Mouse (Mus musculus): Measurements from ENCODE around the gene Tex21. TPM values are rescaled to one million over a fixed set of nuclear protein-coding genes. Genes with fewer than 3 reads are reported as not detected.
A peak's percentile ranks its signal among the peaks of the same experiment; 100 is the strongest.
"Not testable (repeated sequence)": the region's sequence is repeated elsewhere in the genome, so short reads cannot be mapped to it uniquely, and the experiment has no call there.

Tex21 gene
- total RNA-seq, 2 experiments from 2014 or later, result not detected

- DNase-seq, result no peak
- intact Hi-C loops (cut with DNase I), result no loop called here
Measured at GRCm38 (mm10) chr12:76262918-76263317, 16.4 kb upstream of the Tex21 start.

- DNase-seq, result no peak
- intact Hi-C loops (cut with DNase I), result no loop called here
Measured at GRCm38 (mm10) chr12:76261556-76261955, 15.0 kb upstream of the Tex21 start.

- intact Hi-C loops (cut with DNase I), result no loop called here
- DNase-seq, result no peak
Measured at GRCm38 (mm10) chr12:76260673-76261072, 14.1 kb upstream of the Tex21 start.

GRCm38 (mm10) chr12:76256114-76256843, 9.7 kb upstream of the Tex21 start:
- no peak for DNase-seq
- intact Hi-C loops (cut with DNase I), result no loop called here

GRCm38 (mm10) chr12:76255499-76255875, 8.9 kb upstream of the Tex21 start:
- intact Hi-C loops (cut with DNase I), result no loop called here
- no peak for DNase-seq

GRCm38 (mm10) chr12:76254725-76255498, 8.4 kb upstream of the Tex21 start, which contains the start of gene Mthfd1:
Mthfd1 (plus strand) TSS chr12:76255298.
- intact Hi-C loops (cut with DNase I), result no loop called here
- peak; percentile 92 for DNase-seq

GRCm38 (mm10) chr12:76253991-76254390, 7.4 kb upstream of the Tex21 start:
- intact Hi-C loops (cut with DNase I), result no loop called here
- no peak for DNase-seq

GRCm38 (mm10) chr12:76253591-76253990, 7.0 kb upstream of the Tex21 start:
- DNase-seq, result no peak
- intact Hi-C loops (cut with DNase I), result no loop called here

- intact Hi-C loops (cut with DNase I), result no loop called here
- no peak for DNase-seq
Measured at GRCm38 (mm10) chr12:76253090-76253489, 6.5 kb upstream of the Tex21 start.

DNA sequence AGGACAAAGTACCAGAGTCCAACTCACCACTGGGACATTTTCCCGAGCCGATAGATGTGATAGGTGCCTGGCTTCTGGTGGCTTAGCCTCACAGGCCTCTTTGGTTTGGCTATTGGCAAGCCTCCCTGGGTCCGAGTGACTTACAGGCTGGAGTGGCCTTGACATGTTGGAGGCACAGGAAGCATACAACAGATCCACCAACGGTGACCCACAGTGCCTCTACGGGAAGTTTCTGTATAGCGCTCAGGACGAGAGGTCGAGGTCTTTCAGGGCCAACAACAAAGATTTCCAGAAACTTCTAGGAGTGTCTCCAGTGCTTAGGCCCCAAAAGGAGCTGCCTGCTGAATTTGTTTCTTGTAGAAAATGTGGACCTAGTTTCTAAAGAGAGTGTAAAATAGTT, 1.6 kb downstream of the Tex21 start:
- DNase-seq, result no peak
- intact Hi-C loops (cut with DNase I), result no loop called here

- intact Hi-C loops (cut with DNase I), result no loop called here
- DNase-seq, result no peak
Measured at GRCm38 (mm10) chr12:76241833-76242232, 4.7 kb downstream of the Tex21 start.

- intact Hi-C loops (cut with DNase I), result no loop called here
- DNase-seq, result no peak
Measured at GRCm38 (mm10) chr12:76241084-76241483, 5.5 kb downstream of the Tex21 start.

GRCm38 (mm10) chr12:76240670-76241069, 5.9 kb downstream of the Tex21 start:
- intact Hi-C loops (cut with DNase I), result no loop called here
- no peak for DNase-seq

GRCm38 (mm10) chr12:76239839-76240571, 6.5 kb downstream of the Tex21 start:
- DNase-seq, result no peak
- intact Hi-C loops (cut with DNase I), result no loop called here

GRCm38 (mm10) chr12:76239145-76239838, 7.3 kb downstream of the Tex21 start:
- intact Hi-C loops (cut with DNase I), result no loop called here
- no peak for DNase-seq

- intact Hi-C loops (cut with DNase I), result no loop called here
Measured at GRCm38 (mm10) chr12:76235253-76235652, 11.3 kb downstream of the Tex21 start.

DNA sequence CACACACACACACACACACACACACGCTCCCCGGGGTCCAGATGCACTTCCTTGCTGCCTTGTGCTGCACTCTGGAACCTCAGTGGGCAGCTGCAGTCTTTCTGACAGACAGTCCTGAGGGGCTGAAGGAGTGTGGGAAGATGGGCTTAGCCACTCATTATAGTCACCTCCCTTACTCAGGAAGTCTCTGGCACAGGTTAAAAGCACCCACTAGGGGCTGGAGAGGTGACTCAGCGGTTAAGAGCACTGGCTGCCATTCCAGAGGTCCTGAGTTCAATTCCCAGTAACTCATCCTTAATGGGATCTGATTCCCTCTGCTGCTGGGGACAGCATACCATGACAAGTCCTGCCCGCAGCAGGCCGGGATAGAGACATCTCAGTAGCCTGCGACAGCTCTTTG, 15.9 kb downstream of the Tex21 start:
- intact Hi-C loops (cut with DNase I), result no loop called here
- DNase-seq, result no peak

More at GRCm38 (mm10) chr12:76235253-76235652, 11.3 kb downstream of the Tex21 start:
- DNase-seq, result no peak

DNA sequence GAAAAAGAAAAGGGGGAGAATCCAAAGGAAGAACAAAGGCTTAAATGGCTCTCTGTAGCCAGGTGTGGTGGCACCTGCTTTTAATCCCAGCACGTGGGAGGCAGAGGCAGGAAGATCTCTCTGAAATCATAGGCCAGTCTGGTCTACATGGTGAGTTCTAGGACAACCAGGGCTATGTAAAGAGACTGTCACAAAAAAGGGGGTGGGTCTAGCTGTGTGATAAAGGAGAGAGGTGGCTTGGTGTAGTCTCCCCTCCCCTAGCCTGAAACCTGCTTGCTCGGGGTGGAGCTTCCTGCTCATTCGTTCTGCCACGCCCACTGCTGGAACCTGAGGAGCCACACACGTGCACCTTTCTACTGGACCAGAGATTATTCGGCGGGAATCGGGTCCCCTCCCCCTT, 24.4 kb downstream of the Tex21 start:
- DNase-seq; intact Hi-C loops (cut with DNase I): not testable (repeated sequence)

- no peak for DNase-seq
- intact Hi-C loops (cut with DNase I), result no loop called here
Measured at GRCm38 (mm10) chr12:76216716-76217115, 29.8 kb downstream of the Tex21 start.

DNA sequence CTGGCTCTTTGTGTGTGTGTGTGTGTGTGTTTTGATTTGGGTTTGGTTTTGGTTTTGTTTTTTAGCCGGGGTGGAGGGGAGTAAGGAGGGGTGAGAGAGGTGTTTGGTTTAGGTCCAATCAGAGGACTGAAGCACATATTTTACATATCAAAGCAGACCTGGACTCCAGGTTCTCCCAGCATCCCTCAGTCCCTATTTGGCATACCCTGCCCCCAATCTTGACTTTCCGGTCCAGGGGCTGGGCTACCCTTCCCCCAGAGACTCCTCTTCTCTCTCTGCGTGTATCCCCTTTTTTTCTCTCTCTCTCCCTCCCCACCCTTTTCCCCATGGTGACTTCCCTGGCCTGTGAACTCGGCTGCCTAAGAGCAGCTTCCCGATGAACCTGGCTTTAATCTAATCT, 31.4 kb downstream of the Tex21 start:
- DNase-seq, result no peak
- intact Hi-C loops (cut with DNase I), result no loop called here

DNA sequence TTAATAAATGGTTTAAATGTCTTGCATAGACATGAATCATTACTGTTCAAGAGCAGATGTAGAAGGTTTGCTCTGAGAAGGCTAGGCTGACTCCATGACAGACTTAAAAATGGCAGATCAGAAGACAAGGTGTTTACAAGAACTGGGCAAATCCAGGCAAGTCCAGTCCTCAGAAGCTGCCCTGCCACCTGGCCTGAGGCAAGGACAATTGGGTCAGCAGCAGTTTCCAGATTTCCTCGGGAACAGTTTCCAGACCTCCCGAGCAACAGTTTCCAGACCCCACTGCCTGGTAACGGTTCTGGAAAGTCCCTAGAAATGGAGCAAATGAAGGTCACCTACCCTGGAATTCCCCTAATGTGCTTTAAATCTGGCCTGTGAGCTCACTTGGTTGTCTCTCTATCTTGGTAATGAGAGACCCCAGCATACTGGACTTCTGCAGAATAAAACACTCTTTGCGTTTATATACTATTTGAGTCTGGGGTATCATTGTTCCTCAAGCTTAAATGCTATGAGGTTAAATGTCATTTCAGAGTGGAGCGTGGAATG, 37.0 kb downstream of the Tex21 start:
- DNase-seq, result no peak
- intact Hi-C loops (cut with DNase I), result no loop called here
